29 mouse cellular contexts compared by ENCODE assay signal in genomic region chr9:61991158-61991557, GRCm38 (mm10). TPM values are rescaled to one million over a fixed set of nuclear protein-coding genes. Genes with fewer than 3 reads are reported as not detected.
DNase-seq lines count a peak whose midpoint lies in the region; ATAC-seq and TF ChIP-seq lines count a peak whose summit lies in the region.
"Had no signal": no experiment of that assay in that cellular context is flagged by ENCODE, and none has a peak within 500 bp of the region (broad histone marks: within the 10 kb centered on the region; RNA-seq: fewer than 3 reads in every experiment).

No protein-coding gene starts in this region.

- H3K4me3 ChIP-seq in intestine, embryonic 16.5 days (ENCODE audit: low read length), result no peak overlapping the region
- H3K4me3 ChIP-seq in intestine, embryonic 15.5 days (replicated peaks), result no peak overlapping the region
- H3K4me3 ChIP-seq in lung, embryonic 16.5 days (ENCODE audit: low read length), result no peak overlapping the region
- H3K4me3 ChIP-seq in lung, postnatal 0 days (ENCODE audit: low read depth, low read length), result no peak overlapping the region
- H3K4me3 ChIP-seq in embryonic facial prominence, embryonic 15.5 days (replicated peaks), result no peak overlapping the region
- H3K4me3 ChIP-seq in stomach, embryonic 16.5 days (replicated peaks; ENCODE audit: low read length), result no peak overlapping the region
- H3K4me3 ChIP-seq in heart, adult 2 months, result no peak overlapping the region
- H3K4me3 ChIP-seq: embryonic facial prominence, embryonic 12.5 days; forebrain, embryonic 10.5 days; forebrain, embryonic 13.5 days; gastrocnemius, adult 2 months; heart, embryonic 12.5 days; heart, embryonic 15.5 days; hindbrain, embryonic 10.5 days; hindbrain, embryonic 13.5 days had no signal

- H3K36me3 ChIP-seq in intestine, embryonic 16.5 days (ENCODE audit: control insufficient read depth, insufficient read depth, low read length), result no peaks in the 10 kb centered on the region
- no peaks in the 10 kb centered on the region for H3K36me3 ChIP-seq in intestine, embryonic 15.5 days
- no peaks in the 10 kb centered on the region for H3K36me3 ChIP-seq in lung, embryonic 16.5 days (ENCODE audit: control insufficient read depth, insufficient read depth, low read length)
- H3K36me3 ChIP-seq in lung, postnatal 0 days (ENCODE audit: insufficient read depth, low read length), result no peaks in the 10 kb centered on the region
- H3K36me3 ChIP-seq in embryonic facial prominence, embryonic 15.5 days, result no peaks in the 10 kb centered on the region
- H3K36me3 ChIP-seq in stomach, embryonic 16.5 days (ENCODE audit: control insufficient read depth, insufficient read depth, low read length), result no peaks in the 10 kb centered on the region
- H3K36me3 ChIP-seq in heart, adult 2 months (ENCODE audit: control insufficient read depth, insufficient read depth, low read length), result no peaks in the 10 kb centered on the region
- H3K36me3 ChIP-seq: embryonic facial prominence, embryonic 12.5 days; forebrain, embryonic 10.5 days; G1E; heart, embryonic 12.5 days; heart, embryonic 15.5 days; hindbrain, embryonic 10.5 days; hindbrain, embryonic 13.5 days had no signal

- no peak for TF ChIP-seq POLR2A in heart, adult 2 months (IDR thresholded peaks at IDR 0.05; ENCODE audit: insufficient read depth, low read depth, low read length)

- no peak for DNase-seq in lung, postnatal 0 days (ENCODE audit: low spot score)
- no peak for DNase-seq in heart, adult 2 months
- DNase-seq: adrenal gland, postnatal 10 days; adrenal gland, postnatal 36 days; B cell, adult 2 months; cerebellum, adult 18-20 months; cerebellum, adult 9-10 months; cerebellum, postnatal 14 days; gastrocnemius, adult 2 months; gastrocnemius, postnatal 14 days; heart, adult 11 months; heart, postnatal 10 days; heart, postnatal 36 days had no signal

- no peaks in the 10 kb centered on the region for H3K9me3 ChIP-seq in intestine, embryonic 16.5 days (ENCODE audit: control insufficient read depth, low read length)
- no peaks in the 10 kb centered on the region for H3K9me3 ChIP-seq in intestine, embryonic 15.5 days
- no peaks in the 10 kb centered on the region for H3K9me3 ChIP-seq in lung, embryonic 16.5 days (ENCODE audit: control insufficient read depth, low read length)
- no peaks in the 10 kb centered on the region for H3K9me3 ChIP-seq in lung, postnatal 0 days (ENCODE audit: low read length)
- no peaks in the 10 kb centered on the region for H3K9me3 ChIP-seq in embryonic facial prominence, embryonic 15.5 days (replicated peaks)
- H3K9me3 ChIP-seq in stomach, embryonic 16.5 days (replicated peaks; ENCODE audit: control insufficient read depth, low read length), result no peaks in the 10 kb centered on the region
- H3K9me3 ChIP-seq: embryonic facial prominence, embryonic 12.5 days; forebrain, embryonic 10.5 days; forebrain, embryonic 13.5 days; G1E; heart, embryonic 12.5 days; heart, embryonic 15.5 days; hindbrain, embryonic 10.5 days; hindbrain, embryonic 13.5 days had no signal

- TF ChIP-seq EP300 in lung, postnatal 0 days (IDR thresholded peaks at IDR 0.05), result no peak
- no peak for TF ChIP-seq EP300 in heart, adult 2 months (IDR thresholded peaks at IDR 0.05; ENCODE audit: insufficient read depth, low read depth, low read length)

- H3K79me2 ChIP-seq in heart, adult 2 months (replicated peaks; ENCODE audit: control insufficient read depth, insufficient read depth, low read length), result no peaks in the 10 kb centered on the region

- H3K4me2 ChIP-seq in intestine, embryonic 16.5 days (ENCODE audit: low read depth, low read length), result no peak overlapping the region
- H3K4me2 ChIP-seq in intestine, embryonic 15.5 days (replicated peaks), result no peak overlapping the region
- no peak overlapping the region for H3K4me2 ChIP-seq in lung, embryonic 16.5 days (ENCODE audit: low read depth, low read length)
- H3K4me2 ChIP-seq in lung, postnatal 0 days (replicated peaks; ENCODE audit: low read depth, low read length), result no peak overlapping the region
- no peak overlapping the region for H3K4me2 ChIP-seq in embryonic facial prominence, embryonic 15.5 days (replicated peaks)
- H3K4me2 ChIP-seq in stomach, embryonic 16.5 days (ENCODE audit: low read depth, low read length), result no peak overlapping the region
- H3K4me2 ChIP-seq: embryonic facial prominence, embryonic 12.5 days; forebrain, embryonic 13.5 days; heart, embryonic 12.5 days; heart, embryonic 15.5 days; hindbrain, embryonic 13.5 days had no signal

- H3K27ac ChIP-seq in intestine, embryonic 16.5 days (ENCODE audit: low read length), result 0 out of 2 replicates have a peak overlapping the region, but pooled peaks have one; percentile 5
- no peak overlapping the region for H3K27ac ChIP-seq in intestine, embryonic 15.5 days
- H3K27ac ChIP-seq in lung, embryonic 16.5 days (ENCODE audit: low read length), result peak overlapping the region; percentile 76
- H3K27ac ChIP-seq in lung, postnatal 0 days (ENCODE audit: low read length), result no peak overlapping the region
- H3K27ac ChIP-seq in embryonic facial prominence, embryonic 15.5 days (replicated peaks), result 0 out of 2 replicates have a peak overlapping the region, but pooled peaks have one; percentile 3
- H3K27ac ChIP-seq in stomach, embryonic 16.5 days (ENCODE audit: low read length), result peak overlapping the region; percentile 72
- no peak overlapping the region for H3K27ac ChIP-seq in heart, adult 2 months
- H3K27ac ChIP-seq: embryonic facial prominence, embryonic 12.5 days; forebrain, embryonic 10.5 days; forebrain, embryonic 13.5 days; gastrocnemius, adult 2 months; heart, embryonic 15.5 days; hindbrain, embryonic 10.5 days; hindbrain, embryonic 13.5 days had no signal

- TF ChIP-seq CTCF in lung, postnatal 0 days (IDR thresholded peaks at IDR 0.05), result no peak
- no peak for TF ChIP-seq CTCF in heart, adult 2 months (IDR thresholded peaks at IDR 0.05)

- no peak overlapping the region for H3K9ac ChIP-seq in intestine, embryonic 16.5 days (ENCODE audit: low read depth, low read length)
- no peak overlapping the region for H3K9ac ChIP-seq in intestine, embryonic 15.5 days
- no peak overlapping the region for H3K9ac ChIP-seq in lung, embryonic 16.5 days (ENCODE audit: low read length)
- H3K9ac ChIP-seq in lung, postnatal 0 days (replicated peaks; ENCODE audit: low read depth), result no peak overlapping the region
- no peak overlapping the region for H3K9ac ChIP-seq in embryonic facial prominence, embryonic 15.5 days
- no peak overlapping the region for H3K9ac ChIP-seq in stomach, embryonic 16.5 days (ENCODE audit: low read length)
- H3K9ac ChIP-seq in heart, adult 2 months (ENCODE audit: low read depth, low read length), result no peak overlapping the region
- H3K9ac ChIP-seq: embryonic facial prominence, embryonic 12.5 days; forebrain, embryonic 13.5 days; heart, embryonic 12.5 days; heart, embryonic 15.5 days; hindbrain, embryonic 13.5 days had no signal

- intact Hi-C loops in heart, adult 2 months (cut with DNase I), result no loop called here

- ATAC-seq in intestine, embryonic 16.5 days, result no peak
- no peak for ATAC-seq in intestine, embryonic 15.5 days
- peak; percentile 65 for ATAC-seq in lung, embryonic 16.5 days (ENCODE audit: low read depth)
- ATAC-seq in lung, postnatal 0 days, result no peak
- no peak for ATAC-seq in embryonic facial prominence, embryonic 15.5 days (ENCODE audit: insufficient number of reproducible peaks, low FRiP score, low TSS enrichment, low read depth)
- ATAC-seq in stomach, embryonic 16.5 days (ENCODE audit: insufficient read depth, low FRiP score), result no peak
- ATAC-seq: forebrain, embryonic 13.5 days; forebrain, embryonic 16.5 days; hindbrain, embryonic 16.5 days; Patski had no signal

- peaks cover 9% of the 10 kb centered on the region for H3K4me1 ChIP-seq in intestine, embryonic 16.5 days (ENCODE audit: control insufficient read depth, insufficient read depth, low read length)
- peaks cover 2% of the 10 kb centered on the region; the same call in 1 of the 2 replicates for H3K4me1 ChIP-seq in intestine, embryonic 15.5 days (replicated peaks)
- H3K4me1 ChIP-seq in lung, embryonic 16.5 days (replicated peaks; ENCODE audit: control insufficient read depth, insufficient read depth, low read length), result peaks cover 8% of the 10 kb centered on the region; the same call in 1 of the 2 replicates
- H3K4me1 ChIP-seq in lung, postnatal 0 days (ENCODE audit: insufficient read depth, low read depth, low read length), result peaks cover 3% of the 10 kb centered on the region; the same call in 1 of the 2 replicates
- H3K4me1 ChIP-seq in embryonic facial prominence, embryonic 15.5 days, result no peaks in the 10 kb centered on the region
- H3K4me1 ChIP-seq in stomach, embryonic 16.5 days (ENCODE audit: control insufficient read depth, insufficient read depth, low read length), result 0 out of 2 replicates have a peak, but pooled peaks cover 6% of the 10 kb centered on the region
- H3K4me1 ChIP-seq in heart, adult 2 months (ENCODE audit: control insufficient read depth, insufficient read depth, low read length), result no peaks in the 10 kb centered on the region
- H3K4me1 ChIP-seq: embryonic facial prominence, embryonic 12.5 days; forebrain, embryonic 13.5 days; heart, embryonic 12.5 days; heart, embryonic 15.5 days; hindbrain, embryonic 10.5 days; hindbrain, embryonic 13.5 days had no signal

- H3K27me3 ChIP-seq in intestine, embryonic 16.5 days (replicated peaks; ENCODE audit: control insufficient read depth, insufficient read depth, low read length), result no peaks in the 10 kb centered on the region
- no peaks in the 10 kb centered on the region for H3K27me3 ChIP-seq in intestine, embryonic 15.5 days (replicated peaks)
- no peaks in the 10 kb centered on the region for H3K27me3 ChIP-seq in lung, embryonic 16.5 days (ENCODE audit: control insufficient read depth, insufficient read depth, low read depth, low read length)
- no peaks in the 10 kb centered on the region for H3K27me3 ChIP-seq in lung, postnatal 0 days (replicated peaks; ENCODE audit: insufficient read depth, low read length)
- no peaks in the 10 kb centered on the region for H3K27me3 ChIP-seq in embryonic facial prominence, embryonic 15.5 days
- no peaks in the 10 kb centered on the region for H3K27me3 ChIP-seq in stomach, embryonic 16.5 days (ENCODE audit: control insufficient read depth, insufficient read depth, low read length)
- no peaks in the 10 kb centered on the region for H3K27me3 ChIP-seq in heart, adult 2 months (ENCODE audit: control insufficient read depth, insufficient read depth, low read length)
- H3K27me3 ChIP-seq: embryonic facial prominence, embryonic 12.5 days; forebrain, embryonic 13.5 days; heart, embryonic 15.5 days; hindbrain, embryonic 13.5 days; Patski had no signal

- WGBS in intestine, embryonic 16.5 days, result 43% methylated on average over 4 of the region's 4 CpGs
- WGBS in intestine, embryonic 15.5 days, result 41% methylated on average over 4 of the region's 4 CpGs
- WGBS in lung, embryonic 16.5 days, result 20% methylated on average over 4 of the region's 4 CpGs
- 30% methylated on average over 4 of the region's 4 CpGs for WGBS in lung, postnatal 0 days
- 46% methylated on average over 4 of the region's 4 CpGs for WGBS in embryonic facial prominence, embryonic 15.5 days
- WGBS in stomach, embryonic 16.5 days, result 42% methylated on average over 4 of the region's 4 CpGs
- WGBS in heart, adult 2 months, result 54% methylated on average over 4 of the region's 4 CpGs

RNA-seq across cellular contexts. Expression of gene Paqr5, which starts 35.5 kb away (rescaled TPM):
- 8.7 and 11.3 TPM in 2 replicates for polyA plus RNA-seq in intestine, embryonic 16.5 days (2015; fragmentation: Nextera tagmentation; extraction: Ambion mirVana)
- polyA plus RNA-seq in intestine, embryonic 15.5 days (2015; fragmentation: Nextera tagmentation; extraction: Ambion mirVana), result 7.6 and 9.6 TPM in 2 replicates
- 5.1 and 7.2 TPM in 2 replicates for polyA plus RNA-seq in lung, embryonic 16.5 days (2015; fragmentation: Nextera tagmentation; extraction: Ambion mirVana)
- polyA plus RNA-seq in lung, postnatal 0 days (2015; fragmentation: Nextera tagmentation; extraction: Ambion mirVana), result 8.7 and 10.5 TPM in 2 replicates
- polyA plus RNA-seq in embryonic facial prominence, embryonic 15.5 days (2015; fragmentation: Nextera tagmentation; extraction: Ambion mirVana), result 16.8 and 18.7 TPM in 2 replicates
- 42.2 and 65.3 TPM in 2 replicates for polyA plus RNA-seq in stomach, embryonic 16.5 days (2015; fragmentation: Nextera tagmentation; extraction: Ambion mirVana)
- not detected for total RNA-seq in heart, adult 2 months (2021)
- 0.20 and 0.76 TPM in 2 replicates for polyA plus RNA-seq in heart, adult 2 months (2012; rRNA removed)
- total RNA-seq: gastrocnemius, adult 2 months; heart, postnatal 10 days; heart, postnatal 36 days had no signal
- polyA plus RNA-seq: G1E had no signal

RNA-seq across cellular contexts. Expression of gene Kif23, which starts 44.6 kb away (rescaled TPM):
- polyA plus RNA-seq in intestine, embryonic 16.5 days (2015; fragmentation: Nextera tagmentation; extraction: Ambion mirVana), result 80.7 and 82.8 TPM in 2 replicates
- 83.2 and 92.6 TPM in 2 replicates for polyA plus RNA-seq in intestine, embryonic 15.5 days (2015; fragmentation: Nextera tagmentation; extraction: Ambion mirVana)
- polyA plus RNA-seq in lung, embryonic 16.5 days (2015; fragmentation: Nextera tagmentation; extraction: Ambion mirVana), result 138 and 146 TPM in 2 replicates
- polyA plus RNA-seq in lung, postnatal 0 days (2015; fragmentation: Nextera tagmentation; extraction: Ambion mirVana), result 7.7 and 11.0 TPM in 2 replicates
- polyA plus RNA-seq in embryonic facial prominence, embryonic 15.5 days (2015; fragmentation: Nextera tagmentation; extraction: Ambion mirVana), result 82.9 and 92.3 TPM in 2 replicates
- polyA plus RNA-seq in stomach, embryonic 16.5 days (2015; fragmentation: Nextera tagmentation; extraction: Ambion mirVana), result 102 and 124 TPM in 2 replicates
- total RNA-seq in heart, adult 2 months (2021), result under 1 TPM; 0.52 to 0.68 TPM
- 0.45 and 1.0 TPM in 2 replicates for polyA plus RNA-seq in heart, adult 2 months (2012; rRNA removed)

Comparison
In these comparisons a context has a peak if more than half of its experiments do, and no peak if none do; other contexts are left out.
1. H3K27ac ChIP-seq: peak in intestine, embryonic 16.5 days (single experiment), lung, embryonic 16.5 days (single experiment), embryonic facial prominence, embryonic 15.5 days (single experiment) and stomach, embryonic 16.5 days (single experiment); none in intestine, embryonic 15.5 days (single experiment), lung, postnatal 0 days (single experiment) and heart, adult 2 months (single experiment).